Mouse (Mus musculus): ENCODE results near the gene Cela2a. TPM values are rescaled to one million over a fixed set of nuclear protein-coding genes. Genes with fewer than 3 reads are reported as not detected.
A peak's percentile ranks its signal among the peaks of the same experiment; 100 is the strongest.

Cela2a gene
- 131 and 571 TPM in 2 replicates for polyA plus RNA-seq (2015; fragmentation: Nextera tagmentation; extraction: Ambion mirVana)

DNA sequence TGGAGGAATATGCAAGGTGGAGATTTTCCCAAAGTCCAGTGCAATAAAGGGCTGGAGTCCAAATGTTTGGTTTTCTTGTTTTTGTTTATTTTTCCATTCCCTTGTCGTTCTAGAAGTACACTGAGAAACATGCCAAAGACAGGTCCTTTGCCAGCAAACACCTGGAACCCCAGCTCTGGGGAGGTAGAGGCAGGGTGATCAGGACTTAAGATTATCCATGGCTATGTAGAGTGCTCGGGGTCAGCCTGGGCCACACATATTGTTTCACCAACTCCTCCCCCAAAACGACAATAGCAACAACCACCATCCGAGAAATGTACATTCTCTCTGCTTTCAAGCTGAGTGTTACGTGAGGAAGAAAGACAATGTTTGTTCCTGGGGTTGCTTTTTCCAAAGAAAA is at the start of gene Cela2a:
Gene Cela2a, minus strand, starts transcription at position 101 of the 400 bp plus-strand sequence.
- Histone ChIP-seq H3K9me3 (no peaks in the 10 kb centered on the region), H3K27ac (no peak within 1 kb of the TSS), H3K27me3 (replicated peaks) (no peaks in the 10 kb centered on the region), H3K4me1 (replicated peaks) (no peaks in the 10 kb centered on the region), H3K4me3 (replicated peaks) (no peak within 1 kb of the TSS), H3K4me2 (replicated peaks) (no peak within 1 kb of the TSS), H3K36me3 (no peaks in the 10 kb centered on the region), H3K9ac (no peak within 1 kb of the TSS)
- 53% methylated on average over 5 of the region's 5 CpGs for WGBS
- ATAC-seq = no peak

DNA sequence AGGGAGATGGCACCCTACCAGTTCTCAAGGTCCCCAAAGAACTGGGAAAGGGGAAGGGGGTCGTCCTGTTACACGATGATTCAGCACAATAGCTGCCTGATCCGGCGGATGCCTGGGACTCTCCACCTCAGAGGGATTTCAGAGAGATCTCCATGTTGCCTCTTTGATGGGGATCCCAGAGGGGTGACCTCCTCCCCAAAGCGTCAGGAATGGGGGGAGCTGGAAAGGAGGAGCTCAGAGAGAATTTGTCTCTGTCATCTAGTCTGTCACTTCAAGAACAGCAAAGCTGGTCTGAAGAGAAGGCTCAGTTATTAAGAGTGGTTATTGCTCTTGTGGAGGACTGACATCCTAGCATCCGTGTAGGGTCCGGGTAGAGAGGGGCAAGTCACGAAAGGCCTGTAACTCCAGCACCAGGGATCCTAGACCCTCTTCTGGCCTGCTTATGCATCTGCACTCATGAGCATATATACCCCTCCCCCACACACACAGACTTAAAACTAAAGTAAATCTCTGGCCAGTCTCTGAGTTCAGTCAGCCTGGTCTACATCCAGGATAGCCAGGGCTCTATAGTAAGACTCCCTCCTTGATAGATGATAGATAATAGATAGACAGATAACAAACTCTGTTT is 49.6 kb upstream of the Cela2a start:
- peak overlapping the region; percentile 95 for H3K4me2 ChIP-seq (replicated peaks)
- no peak overlapping the region for H3K27ac ChIP-seq
- H3K27me3 ChIP-seq (replicated peaks) = no peaks in the 10 kb centered on the region
- H3K4me3 ChIP-seq (replicated peaks) = peak overlapping the region; percentile 74
- no peaks in the 10 kb centered on the region for H3K36me3 ChIP-seq
- H3K9ac ChIP-seq = peak overlapping the region; percentile 88; the same call in 1 of the 2 replicates
- 22% methylated on average over 8 of the region's 8 CpGs for WGBS
- ATAC-seq = no peak
- peaks cover 51% of the 10 kb centered on the region for H3K4me1 ChIP-seq (replicated peaks)
- no peaks in the 10 kb centered on the region for H3K9me3 ChIP-seq

DNA sequence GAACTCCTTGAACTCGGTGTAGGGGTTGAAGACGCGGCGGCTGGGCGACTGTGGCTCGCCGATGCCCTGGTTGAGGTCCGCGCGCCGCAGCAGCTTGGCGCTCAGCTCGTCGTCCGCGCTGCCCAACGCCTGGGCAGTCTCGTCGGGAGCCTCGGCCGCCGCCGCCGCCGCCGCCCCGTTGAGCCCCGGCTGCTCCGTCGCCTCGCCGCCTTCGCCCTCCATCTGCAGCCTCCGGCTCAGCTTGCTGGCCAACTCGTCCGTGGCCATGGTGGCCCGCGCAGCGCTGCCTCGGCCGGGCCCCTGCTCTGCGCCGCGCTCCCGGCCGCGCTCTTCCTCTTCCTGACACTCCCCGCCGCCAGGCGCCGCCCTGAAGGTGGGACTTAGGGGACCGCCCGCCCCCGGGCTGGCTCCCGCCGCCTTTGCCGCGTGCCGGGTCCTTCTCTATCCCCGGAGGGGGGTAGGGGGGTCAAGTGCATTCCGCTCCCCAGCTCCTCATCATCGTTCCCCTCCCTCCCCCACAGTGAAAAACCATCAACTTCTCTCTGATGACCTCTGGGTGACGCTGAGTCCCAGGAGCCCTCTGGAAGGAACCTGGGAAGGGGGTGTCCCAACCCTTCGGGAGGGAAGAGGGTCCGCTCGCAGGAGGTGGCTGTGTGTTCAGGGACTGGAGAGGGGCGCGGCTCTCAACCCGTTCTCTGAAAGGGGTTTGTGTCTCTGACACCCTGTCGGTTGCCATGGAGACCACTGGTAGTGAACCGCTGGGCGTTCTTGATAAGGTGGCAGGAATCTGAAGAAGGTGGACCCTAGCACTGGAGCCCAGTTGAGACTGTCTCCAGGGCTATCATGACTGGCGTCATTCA is 48.9 kb upstream of the Cela2a start, which contains the start of gene Efhd2:
Gene Efhd2, minus strand, starts transcription at position 320 of the 860 bp plus-strand sequence.
- H3K9ac ChIP-seq = peak within 1 kb of the TSS; percentile 88
- H3K4me2 ChIP-seq (replicated peaks) = peak within 1 kb of the TSS; percentile 95
- no peaks in the 10 kb centered on the region for H3K9me3 ChIP-seq
- ATAC-seq = peak; percentile 84
- WGBS = under 1% methylated on average over 73 of the region's 73 CpGs
- peak within 1 kb of the TSS; percentile 74 for H3K4me3 ChIP-seq (replicated peaks)
- no peaks in the 10 kb centered on the region for H3K36me3 ChIP-seq
- peak within 1 kb of the TSS; percentile 62 for H3K27ac ChIP-seq
- no peaks in the 10 kb centered on the region for H3K27me3 ChIP-seq (replicated peaks)
- H3K4me1 ChIP-seq (replicated peaks) = peaks cover 55% of the 10 kb centered on the region

DNA sequence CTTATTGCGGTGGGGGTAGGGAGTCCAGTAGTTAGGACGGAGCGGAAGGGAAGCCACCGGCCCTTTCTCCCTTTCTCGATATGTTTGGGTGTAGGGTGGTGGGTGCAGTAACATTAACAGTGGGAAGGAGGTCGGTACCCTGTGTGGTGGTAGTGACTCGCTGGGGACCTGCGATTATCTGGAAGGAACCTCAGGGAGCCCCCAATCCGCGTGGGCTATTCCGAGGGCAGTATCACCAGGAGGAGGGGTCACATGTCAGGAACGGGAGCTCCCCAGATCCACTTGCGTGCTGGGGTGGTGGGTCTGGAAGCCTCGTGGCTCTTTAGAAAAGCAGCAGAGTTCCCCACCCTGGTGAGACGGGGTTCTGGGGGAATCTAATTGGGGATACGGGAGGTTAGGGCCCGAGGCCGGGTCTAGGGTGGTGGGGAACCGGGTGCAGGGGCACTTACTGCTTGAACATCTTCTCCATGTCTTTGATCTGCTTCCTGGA is 48.2 kb upstream of the Cela2a start:
- under 1% methylated on average over 19 of the region's 19 CpGs for WGBS

DNA sequence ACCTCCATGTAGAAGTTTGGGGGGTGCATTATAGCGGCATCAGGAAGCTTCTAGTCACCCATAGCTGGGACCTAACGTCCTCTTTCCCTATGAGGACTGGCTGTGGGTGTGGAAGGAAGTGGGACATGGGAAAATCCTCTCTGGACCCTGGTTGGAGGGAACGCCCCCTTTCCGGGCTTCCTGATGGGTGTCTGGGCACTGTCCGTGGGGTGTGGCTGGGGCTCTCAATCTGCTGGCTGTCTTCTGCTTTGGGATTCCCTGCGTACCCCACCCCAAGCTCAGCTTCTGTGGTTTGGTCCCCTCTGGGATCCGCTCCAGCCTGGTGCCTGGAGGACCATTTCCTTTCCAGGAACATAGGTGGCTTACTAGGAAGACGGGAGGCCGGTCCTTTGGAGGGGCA is 47.0 kb upstream of the Cela2a start:
- peak overlapping the region; percentile 88 for H3K27ac ChIP-seq

More for the DNA sequence above, 48.2 kb upstream of the Cela2a start:
- Histone ChIP-seq H3K4me2 (replicated peaks) (peak overlapping the region; percentile 95), H3K27me3 (replicated peaks) (no peaks in the 10 kb centered on the region), H3K9ac (peak overlapping the region; percentile 88), H3K27ac (peak overlapping the region; percentile 62), H3K4me3 (replicated peaks) (peak overlapping the region; percentile 74), H3K9me3 (no peaks in the 10 kb centered on the region), H3K36me3 (no peaks in the 10 kb centered on the region), H3K4me1 (replicated peaks) (peaks cover 59% of the 10 kb centered on the region)
- no peak for ATAC-seq

DNA sequence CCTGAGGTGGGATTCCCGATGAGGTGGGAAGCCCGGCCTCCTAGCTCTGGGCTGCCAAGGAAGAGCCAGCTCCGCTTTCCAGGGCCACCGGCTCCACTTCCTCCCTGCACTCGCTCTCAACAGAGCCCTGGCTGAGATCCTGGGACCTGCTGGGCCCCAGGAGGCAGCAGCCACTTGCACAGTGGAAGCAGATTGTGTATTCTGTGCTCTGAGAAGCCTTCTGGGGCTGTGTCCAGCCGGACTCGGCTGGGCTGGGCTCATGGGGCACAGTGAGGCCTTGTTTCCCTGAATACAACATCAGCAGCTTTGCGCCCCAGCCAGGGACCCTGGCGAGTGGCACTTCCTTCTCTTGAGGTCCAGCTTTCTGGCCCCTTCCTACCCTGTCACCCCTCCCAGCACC is 45.9 kb upstream of the Cela2a start:
- Histone ChIP-seq H3K4me1 (replicated peaks) (peaks cover 70% of the 10 kb centered on the region), H3K36me3 (no peaks in the 10 kb centered on the region), H3K4me3 (replicated peaks) (peak overlapping the region; percentile 74), H3K9ac (peak overlapping the region; percentile 36), H3K9me3 (no peaks in the 10 kb centered on the region), H3K27ac (peak overlapping the region; percentile 88), H3K27me3 (replicated peaks) (no peaks in the 10 kb centered on the region), H3K4me2 (replicated peaks) (peak overlapping the region; percentile 95)
- no peak for ATAC-seq
- WGBS = 55% methylated on average over 9 of the region's 9 CpGs

More for the DNA sequence above, 47.0 kb upstream of the Cela2a start:
- Histone ChIP-seq H3K4me2 (replicated peaks) (peak overlapping the region; percentile 95), H3K36me3 (no peaks in the 10 kb centered on the region), H3K4me3 (replicated peaks) (peak overlapping the region; percentile 74), H3K9me3 (no peaks in the 10 kb centered on the region), H3K27me3 (replicated peaks) (no peaks in the 10 kb centered on the region), H3K9ac (peak overlapping the region; percentile 88; the same call in 1 of the 2 replicates), H3K4me1 (replicated peaks) (peaks cover 59% of the 10 kb centered on the region)
- WGBS = 71% methylated on average over 9 of the region's 9 CpGs
- no peak for ATAC-seq

DNA sequence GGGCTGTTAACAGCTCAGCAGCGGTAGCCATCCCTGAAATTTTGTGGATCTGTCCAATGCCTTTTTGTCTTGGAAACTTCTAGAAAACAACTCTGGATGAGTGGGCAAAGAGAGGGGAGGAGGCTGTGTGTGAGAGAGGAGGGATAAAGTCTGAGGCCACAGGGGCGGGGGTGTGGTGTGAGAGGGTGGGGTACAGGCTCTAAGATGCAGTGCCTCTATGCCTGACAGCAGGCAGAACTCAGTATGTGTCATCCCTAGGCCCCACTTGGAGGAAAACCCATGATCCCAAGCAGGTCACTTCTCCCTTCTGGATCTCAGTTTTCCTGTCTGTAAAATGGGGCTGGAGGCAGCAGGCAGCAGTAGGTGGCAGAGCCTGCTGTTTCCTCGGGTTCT is 45.4 kb upstream of the Cela2a start:
- H3K27me3 ChIP-seq (replicated peaks) = no peaks in the 10 kb centered on the region
- H3K36me3 ChIP-seq = no peaks in the 10 kb centered on the region
- 74% methylated on average over 3 of the region's 3 CpGs for WGBS
- no peaks in the 10 kb centered on the region for H3K9me3 ChIP-seq
- peaks cover 75% of the 10 kb centered on the region for H3K4me1 ChIP-seq (replicated peaks)
- no peak; the same call in 1 of the 2 replicates for ATAC-seq
- H3K4me2 ChIP-seq (replicated peaks) = peak overlapping the region; percentile 95
- H3K9ac ChIP-seq = no peak overlapping the region
- no peak overlapping the region for H3K4me3 ChIP-seq (replicated peaks)
- peak overlapping the region; percentile 88 for H3K27ac ChIP-seq

DNA sequence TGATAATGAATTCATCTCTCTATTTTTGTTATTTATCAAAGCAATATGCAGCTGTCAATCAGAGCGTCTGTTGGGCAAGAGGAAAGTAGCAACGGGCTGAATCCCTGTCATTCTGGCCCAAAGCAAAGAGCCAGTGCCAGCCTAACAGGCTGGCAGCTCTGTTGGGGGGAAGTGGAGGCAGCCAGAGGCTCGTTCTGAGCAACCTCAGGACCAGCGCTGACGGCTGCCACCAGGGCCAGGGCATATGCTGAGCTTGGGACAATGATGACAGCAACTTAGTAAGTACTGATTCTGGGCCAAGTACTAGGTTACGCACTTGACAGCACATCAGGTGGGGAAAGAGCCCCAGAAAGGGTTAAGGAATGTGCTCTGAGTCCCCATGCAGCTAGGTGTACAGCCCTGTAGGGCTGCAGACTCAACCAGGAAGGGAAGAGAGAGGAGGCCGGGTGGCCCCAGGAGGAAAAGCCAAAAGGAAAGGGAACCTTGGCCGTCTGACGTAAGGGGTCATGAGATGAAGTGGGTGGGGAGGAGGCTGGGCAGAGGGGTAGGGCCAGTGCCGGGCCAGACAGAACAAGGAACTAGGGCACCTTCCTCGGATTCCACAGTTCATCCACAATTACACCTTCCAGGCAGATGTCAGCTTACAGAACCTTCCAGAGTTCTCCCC is 44.8 kb upstream of the Cela2a start:
- peak; percentile 70 for ATAC-seq
- peak overlapping the region; percentile 95; the same call in 1 of the 2 replicates for H3K4me2 ChIP-seq (replicated peaks)
- no peak overlapping the region for H3K4me3 ChIP-seq (replicated peaks)
- no peaks in the 10 kb centered on the region for H3K36me3 ChIP-seq
- H3K27me3 ChIP-seq (replicated peaks) = no peaks in the 10 kb centered on the region
- peaks cover 77% of the 10 kb centered on the region for H3K4me1 ChIP-seq (replicated peaks)
- H3K27ac ChIP-seq = peak overlapping the region; percentile 88
- no peaks in the 10 kb centered on the region for H3K9me3 ChIP-seq
- WGBS = 65% methylated on average over 11 of the region's 11 CpGs
- H3K9ac ChIP-seq = no peak overlapping the region

DNA sequence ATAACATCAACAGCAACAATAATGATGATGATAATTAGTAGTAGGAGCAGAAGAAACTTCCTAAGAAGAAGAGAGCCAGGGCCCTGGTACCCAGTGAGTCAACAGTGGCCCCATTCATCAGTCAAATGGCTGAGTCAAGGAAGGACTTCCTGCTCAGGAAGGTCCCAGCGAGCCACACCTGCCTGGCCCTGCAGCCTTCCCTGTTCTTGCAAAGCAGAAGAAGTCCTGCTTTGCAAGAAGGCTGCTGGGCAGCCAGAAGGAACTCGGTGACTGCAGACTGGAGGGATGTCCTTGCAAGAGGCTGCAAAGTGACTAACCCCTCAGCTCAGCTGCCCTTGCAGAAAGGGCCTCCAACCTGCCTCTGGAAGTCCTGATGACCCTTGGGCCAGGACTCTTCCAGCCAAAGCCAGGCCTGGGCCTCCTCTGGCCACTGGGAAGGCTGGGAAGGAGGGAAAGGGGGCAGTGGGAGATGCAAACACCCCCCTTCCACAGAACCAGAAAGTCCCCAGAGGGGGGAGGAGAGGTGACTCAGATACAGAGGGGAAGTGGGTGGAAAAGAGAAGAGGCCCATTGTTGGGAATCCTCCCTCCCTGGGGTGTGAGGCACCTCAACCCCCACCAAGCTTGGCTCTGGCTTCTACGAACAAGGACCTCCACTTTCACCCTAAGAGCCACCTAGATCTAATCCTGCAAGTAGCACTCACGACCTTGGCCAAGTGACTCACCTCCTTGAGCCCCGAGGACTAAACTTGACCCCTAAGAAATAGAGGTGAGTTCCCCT is 43.7 kb upstream of the Cela2a start:
- no peak overlapping the region for H3K4me2 ChIP-seq (replicated peaks)
- 60% methylated on average over 5 of the region's 5 CpGs for WGBS
- H3K4me1 ChIP-seq (replicated peaks) = peaks cover 72% of the 10 kb centered on the region
- H3K9me3 ChIP-seq = no peaks in the 10 kb centered on the region
- H3K9ac ChIP-seq = no peak overlapping the region
- no peak for ATAC-seq
- 0 out of 2 replicates have a peak, but pooled peaks cover 3% of the 10 kb centered on the region for H3K36me3 ChIP-seq
- H3K27ac ChIP-seq = peak overlapping the region; percentile 78
- no peaks in the 10 kb centered on the region for H3K27me3 ChIP-seq (replicated peaks)
- no peak overlapping the region for H3K4me3 ChIP-seq (replicated peaks)

DNA sequence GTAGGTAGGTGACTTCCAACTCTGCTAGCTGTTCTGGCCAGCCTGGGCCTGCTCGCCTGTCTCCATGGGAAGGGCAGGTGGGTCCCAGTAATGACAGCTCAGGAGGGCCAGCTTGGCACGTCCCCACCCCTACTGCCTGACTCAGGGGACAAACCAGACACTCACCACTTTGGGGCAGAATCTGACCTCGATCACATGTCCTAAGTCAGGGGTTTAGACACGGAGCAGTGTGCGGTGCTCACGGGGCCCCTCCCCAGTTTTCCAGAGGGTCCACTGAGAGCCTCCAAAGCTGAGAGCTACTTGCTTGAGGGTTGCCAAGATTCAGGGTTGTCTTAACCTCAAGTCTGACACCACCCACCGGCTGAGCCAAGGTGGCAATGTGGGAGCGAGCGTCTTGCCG is 42.1 kb upstream of the Cela2a start:
- 0 out of 2 replicates have a peak overlapping the region, but pooled peaks have one; percentile 61 for H3K27ac ChIP-seq
- H3K9ac ChIP-seq = no peak overlapping the region
- H3K9me3 ChIP-seq = no peaks in the 10 kb centered on the region
- no peak overlapping the region for H3K4me2 ChIP-seq (replicated peaks)
- no peak overlapping the region for H3K4me3 ChIP-seq (replicated peaks)
- H3K36me3 ChIP-seq = 0 out of 2 replicates have a peak, but pooled peaks cover 3% of the 10 kb centered on the region
- no peaks in the 10 kb centered on the region for H3K27me3 ChIP-seq (replicated peaks)
- WGBS = 88% methylated on average over 10 of the region's 10 CpGs
- ATAC-seq = no peak
- peaks cover 78% of the 10 kb centered on the region for H3K4me1 ChIP-seq (replicated peaks)

DNA sequence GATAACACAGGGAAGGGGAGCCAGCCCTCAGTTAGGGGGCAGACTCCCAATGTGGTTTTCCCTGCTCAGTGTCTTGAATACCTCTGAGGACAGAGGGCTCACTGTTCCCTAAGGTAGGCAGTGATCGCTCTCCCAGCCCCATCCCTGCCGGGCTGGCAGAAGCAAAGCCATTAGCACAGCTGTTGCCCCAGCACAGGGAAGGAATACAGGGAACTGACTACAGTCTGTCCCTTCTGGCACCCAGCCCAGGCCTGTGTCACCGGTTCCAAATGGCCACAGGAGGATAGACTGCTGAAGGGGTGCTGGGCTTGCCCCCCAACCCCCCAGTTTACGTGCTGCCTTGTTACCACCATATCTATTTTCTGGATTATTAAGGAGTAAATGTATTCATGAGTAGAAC is 41.5 kb upstream of the Cela2a start:
- peak overlapping the region; percentile 5; the same call in 1 of the 2 replicates for H3K4me2 ChIP-seq (replicated peaks)
- H3K4me3 ChIP-seq (replicated peaks) = no peak overlapping the region

More for the DNA sequence above, 41.5 kb upstream of the Cela2a start:
- peak; percentile 6; the same call in 1 of the 2 replicates for ATAC-seq
- Histone ChIP-seq H3K27ac (peak overlapping the region; percentile 61), H3K9ac (no peak overlapping the region), H3K36me3 (0 out of 2 replicates have a peak, but pooled peaks cover 3% of the 10 kb centered on the region), H3K4me1 (replicated peaks) (peaks cover 75% of the 10 kb centered on the region), H3K27me3 (replicated peaks) (no peaks in the 10 kb centered on the region), H3K9me3 (no peaks in the 10 kb centered on the region)
- 35% methylated on average over 4 of the region's 4 CpGs for WGBS

Data from intestine, embryonic 15.5 days (tissue).